Mouse (Mus musculus) erythroblast, embryonic 14.5 days (primary cell): ENCODE measurements at regions not wholly inside any gene's neighbourhood (a gene's known extent, or its start where the extent isn't known, plus 50 kb on each side); places are given as distances from the start of the nearest gene placed in this dataset.

Source experiments
- GATA1 ChIP-seq: IDR thresholded peaks from 2 replicates; pipeline ENCODE4 v1.6.1; 2012; ENCODE audit warnings: low read length, inconsistent platforms, mixed read lengths
- TAL1 ChIP-seq: IDR thresholded peaks from 3 replicates; pipeline ENCODE4 v1.6.1; 2012; ENCODE audit warnings: low read length, inconsistent platforms, mixed read lengths

DNA sequence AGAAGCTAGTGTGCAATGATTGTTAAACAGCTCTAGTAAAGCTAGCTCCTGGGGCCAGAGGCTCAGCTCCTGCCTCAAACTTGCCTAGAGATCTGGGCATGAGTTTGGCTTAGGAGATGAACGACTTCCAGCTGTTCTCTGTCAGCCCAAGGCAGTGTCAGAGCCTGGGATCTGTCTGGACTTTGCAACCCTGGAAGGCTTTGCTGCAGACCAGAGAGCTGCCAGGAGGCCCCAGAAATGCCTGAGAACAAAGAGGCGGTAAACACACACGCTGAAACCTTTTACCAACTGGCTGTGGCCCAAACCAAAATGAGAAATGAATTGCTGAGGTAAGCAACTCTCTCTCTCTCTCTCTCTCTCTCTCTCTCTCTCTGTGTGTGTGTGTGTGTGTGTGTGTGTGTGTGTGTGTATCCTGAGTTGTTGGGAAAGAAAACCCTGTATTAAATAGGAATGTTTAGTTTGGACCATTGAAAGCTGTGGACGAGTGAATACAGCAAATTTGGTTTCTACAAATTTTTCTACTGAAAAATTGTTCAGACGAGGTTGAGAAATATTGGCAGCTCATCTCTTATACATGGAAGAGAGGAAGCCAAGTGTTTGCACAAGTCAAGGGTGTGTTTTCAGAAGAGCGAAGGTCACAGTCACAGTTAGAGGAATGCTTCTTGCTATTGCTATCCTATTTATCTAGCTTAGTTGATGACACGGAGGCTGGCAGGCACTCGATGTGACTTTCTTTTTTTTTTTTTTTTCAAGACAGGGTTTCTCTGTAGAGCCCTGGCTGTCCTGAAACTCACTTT lies 125.1 kb upstream of the Serp2 start:
- no peak for TF ChIP-seq GATA1
- no peak for TF ChIP-seq TAL1
